Mouse (Mus musculus): Measurements from ENCODE around the gene Keap1. TPM values are rescaled to one million over a fixed set of nuclear protein-coding genes. Genes with fewer than 3 reads are reported as not detected.
A peak's percentile ranks its signal among the peaks of the same experiment; 100 is the strongest.

Gene Keap1
- polyA plus RNA-seq, 1 experiment from 2014 or later = 69.9 TPM

DNA sequence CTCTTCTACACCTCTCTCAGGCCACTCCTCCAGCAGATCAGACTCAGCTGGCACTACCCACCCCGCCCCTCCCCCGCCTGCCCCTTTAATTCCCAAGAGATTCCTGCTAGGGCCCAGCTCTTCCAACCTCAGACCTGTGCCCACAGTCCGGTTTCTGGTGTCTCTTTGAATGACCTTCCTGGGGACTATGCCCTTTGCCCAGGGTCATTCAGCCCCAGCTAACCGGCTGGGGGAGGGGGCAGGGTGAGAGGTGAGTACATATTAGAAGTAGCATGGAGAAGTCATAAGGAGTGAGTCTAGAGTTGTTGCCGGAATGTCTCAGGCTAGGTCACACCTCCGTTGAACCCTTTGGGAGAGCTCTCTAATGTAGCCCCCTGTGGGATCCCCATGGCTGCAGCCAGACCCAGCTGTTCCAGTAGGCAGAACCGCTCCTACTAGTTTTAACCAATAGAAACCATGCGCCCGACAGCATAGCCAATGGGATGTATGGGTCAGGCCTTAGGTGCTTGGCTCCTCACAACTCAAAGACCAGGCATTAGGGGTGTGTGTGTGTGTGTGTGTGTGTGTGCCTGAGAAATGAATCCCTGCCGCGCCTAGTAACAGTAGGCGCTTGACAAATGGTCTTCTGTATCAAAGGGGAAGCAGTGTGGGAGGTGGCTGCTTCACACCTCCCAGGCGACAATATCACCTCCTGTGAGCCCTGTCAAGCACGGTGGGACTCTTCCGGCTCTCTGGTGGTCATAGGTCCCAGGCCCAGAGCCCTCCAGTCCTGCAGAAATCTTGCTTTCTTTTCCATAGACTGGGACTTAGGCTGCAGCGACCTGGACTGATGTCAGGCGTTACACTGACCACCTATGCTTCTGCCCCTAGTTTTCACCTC is 10.7 kb upstream of the Keap1 start:
- WGBS = 46% methylated on average over 17 of the region's 17 CpGs
- H3K27me3 ChIP-seq (ENCODE audit: control insufficient read depth, insufficient read depth, low read depth, low read length) = peaks cover 47% of the 10 kb centered on the region
- H3K36me3 ChIP-seq (ENCODE audit: control insufficient read depth, insufficient read depth, low read length) = no peaks in the 10 kb centered on the region
- no peaks in the 10 kb centered on the region for H3K9me3 ChIP-seq (replicated peaks; ENCODE audit: control insufficient read depth, low read length, poor library complexity, severe bottlenecking)
- H3K27ac ChIP-seq (ENCODE audit: low read length) = no peak overlapping the region
- no peak overlapping the region for H3K4me2 ChIP-seq (ENCODE audit: low read length)
- peaks cover 10% of the 10 kb centered on the region; the same call in 1 of the 2 replicates for H3K4me1 ChIP-seq (ENCODE audit: control insufficient read depth, insufficient read depth, low read length)
- no peak overlapping the region for H3K4me3 ChIP-seq (ENCODE audit: low read depth, low read length)
- no peak overlapping the region for H3K9ac ChIP-seq (ENCODE audit: low read depth, low read length)
- ATAC-seq = no peak

DNA sequence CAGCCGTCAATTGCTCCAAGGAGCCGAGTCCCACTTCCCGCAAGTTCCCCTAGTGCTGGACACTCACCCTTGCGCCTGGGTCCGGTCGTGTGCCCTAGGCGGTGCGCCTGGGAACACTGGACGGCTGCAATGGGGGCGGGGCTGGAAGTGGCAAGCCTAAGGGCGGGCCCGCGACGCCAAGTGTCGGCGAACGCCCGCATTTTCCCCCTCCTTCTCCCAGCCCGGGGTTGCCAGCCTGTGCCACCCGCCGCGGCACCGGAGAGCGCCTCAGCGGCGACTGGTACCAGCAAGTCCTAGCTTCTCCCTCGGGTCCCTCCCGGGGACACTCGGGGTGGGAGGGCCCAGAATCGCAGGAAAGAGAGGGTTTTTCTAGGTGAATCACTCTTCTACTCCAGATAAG is 9.2 kb upstream of the Keap1 start, which contains the start of gene S1pr5:
Gene S1pr5 (minus strand): TSS at position 118 of the 400 bp plus-strand sequence.
- Histone ChIP-seq H3K9ac (ENCODE audit: low read depth, low read length) (0 out of 2 replicates have a peak within 1 kb of the TSS, but pooled peaks have one; percentile 20), H3K9me3 (replicated peaks; ENCODE audit: control insufficient read depth, low read length, poor library complexity, severe bottlenecking) (no peaks in the 10 kb centered on the region), H3K36me3 (ENCODE audit: control insufficient read depth, insufficient read depth, low read length) (no peaks in the 10 kb centered on the region), H3K4me2 (ENCODE audit: low read length) (peak within 1 kb of the TSS; percentile 21; the same call in 1 of the 2 replicates), H3K27me3 (ENCODE audit: control insufficient read depth, insufficient read depth, low read depth, low read length) (peaks cover 60% of the 10 kb centered on the region), H3K27ac (ENCODE audit: low read length) (no peak within 1 kb of the TSS), H3K4me3 (ENCODE audit: low read depth, low read length) (no peak within 1 kb of the TSS), H3K4me1 (ENCODE audit: control insufficient read depth, insufficient read depth, low read length) (peaks cover 18% of the 10 kb centered on the region; the same call in 1 of the 2 replicates)
- 1% methylated on average over 25 of the region's 30 CpGs for WGBS
- ATAC-seq = no peak

DNA sequence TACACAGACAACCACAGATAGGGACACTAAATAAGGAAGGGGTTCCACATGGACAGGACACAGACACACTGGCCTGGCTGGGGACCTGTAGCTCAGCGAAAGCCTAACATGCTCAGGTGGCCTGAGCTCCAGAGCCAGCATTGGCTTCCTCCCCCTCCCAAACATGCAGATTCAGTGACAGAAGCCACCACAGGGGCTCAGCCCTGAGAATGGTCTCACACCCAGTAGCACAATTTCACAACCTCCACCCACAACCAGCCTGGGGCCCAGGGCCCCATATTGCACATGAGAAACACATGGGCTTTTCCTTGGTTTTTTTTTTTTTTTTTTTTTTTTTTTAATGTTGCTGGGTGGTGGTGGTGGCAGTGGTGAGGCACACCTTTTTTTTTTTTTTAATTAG is 7.2 kb upstream of the Keap1 start:
- no peak overlapping the region for H3K4me3 ChIP-seq (ENCODE audit: low read depth, low read length)
- no peak overlapping the region for H3K27ac ChIP-seq (ENCODE audit: low read length)
- no peak overlapping the region for H3K4me2 ChIP-seq (ENCODE audit: low read length)
- peaks cover 18% of the 10 kb centered on the region; the same call in 1 of the 2 replicates for H3K4me1 ChIP-seq (ENCODE audit: control insufficient read depth, insufficient read depth, low read length)
- peaks cover 68% of the 10 kb centered on the region for H3K27me3 ChIP-seq (ENCODE audit: control insufficient read depth, insufficient read depth, low read depth, low read length)
- WGBS = 67% methylated on average over 1 of the region's 1 CpGs
- no peaks in the 10 kb centered on the region for H3K9me3 ChIP-seq (replicated peaks; ENCODE audit: control insufficient read depth, low read length, poor library complexity, severe bottlenecking)
- no peak overlapping the region for H3K9ac ChIP-seq (ENCODE audit: low read depth, low read length)
- ATAC-seq = no peak
- no peaks in the 10 kb centered on the region for H3K36me3 ChIP-seq (ENCODE audit: control insufficient read depth, insufficient read depth, low read length)

DNA sequence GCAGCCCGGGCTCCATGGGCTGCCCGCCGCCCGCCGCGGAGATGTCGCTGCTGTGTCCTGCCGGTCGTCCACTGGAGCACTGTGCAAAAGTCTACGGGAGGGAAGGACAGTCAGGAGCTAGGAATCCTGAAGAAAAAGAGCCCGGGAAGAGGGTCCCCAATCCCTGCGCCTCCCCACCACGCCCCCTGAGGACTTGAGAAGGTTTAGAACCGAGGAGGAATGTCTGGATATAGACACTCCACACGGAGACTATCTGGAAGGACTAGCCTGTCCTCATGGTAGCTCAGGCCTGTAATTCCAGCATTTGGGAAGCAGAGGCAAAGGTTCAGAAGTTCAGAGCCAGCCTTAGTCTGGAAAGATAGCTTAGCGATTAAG is 5.9 kb upstream of the Keap1 start:
- peaks cover 64% of the 10 kb centered on the region for H3K27me3 ChIP-seq (ENCODE audit: control insufficient read depth, insufficient read depth, low read depth, low read length)
- peaks cover 18% of the 10 kb centered on the region; the same call in 1 of the 2 replicates for H3K4me1 ChIP-seq (ENCODE audit: control insufficient read depth, insufficient read depth, low read length)
- no peak; the same call in 1 of the 2 replicates for ATAC-seq
- H3K36me3 ChIP-seq (ENCODE audit: control insufficient read depth, insufficient read depth, low read length) = no peaks in the 10 kb centered on the region
- H3K9me3 ChIP-seq (replicated peaks; ENCODE audit: control insufficient read depth, low read length, poor library complexity, severe bottlenecking) = no peaks in the 10 kb centered on the region
- WGBS = 2% methylated on average over 14 of the region's 16 CpGs
- H3K9ac ChIP-seq (ENCODE audit: low read depth, low read length) = peak overlapping the region; percentile 64
- H3K4me3 ChIP-seq (ENCODE audit: low read depth, low read length) = peak overlapping the region; percentile 45
- peak overlapping the region; percentile 76 for H3K4me2 ChIP-seq (ENCODE audit: low read length)
- H3K27ac ChIP-seq (ENCODE audit: low read length) = peak overlapping the region; percentile 60; the same call in 1 of the 2 replicates

DNA sequence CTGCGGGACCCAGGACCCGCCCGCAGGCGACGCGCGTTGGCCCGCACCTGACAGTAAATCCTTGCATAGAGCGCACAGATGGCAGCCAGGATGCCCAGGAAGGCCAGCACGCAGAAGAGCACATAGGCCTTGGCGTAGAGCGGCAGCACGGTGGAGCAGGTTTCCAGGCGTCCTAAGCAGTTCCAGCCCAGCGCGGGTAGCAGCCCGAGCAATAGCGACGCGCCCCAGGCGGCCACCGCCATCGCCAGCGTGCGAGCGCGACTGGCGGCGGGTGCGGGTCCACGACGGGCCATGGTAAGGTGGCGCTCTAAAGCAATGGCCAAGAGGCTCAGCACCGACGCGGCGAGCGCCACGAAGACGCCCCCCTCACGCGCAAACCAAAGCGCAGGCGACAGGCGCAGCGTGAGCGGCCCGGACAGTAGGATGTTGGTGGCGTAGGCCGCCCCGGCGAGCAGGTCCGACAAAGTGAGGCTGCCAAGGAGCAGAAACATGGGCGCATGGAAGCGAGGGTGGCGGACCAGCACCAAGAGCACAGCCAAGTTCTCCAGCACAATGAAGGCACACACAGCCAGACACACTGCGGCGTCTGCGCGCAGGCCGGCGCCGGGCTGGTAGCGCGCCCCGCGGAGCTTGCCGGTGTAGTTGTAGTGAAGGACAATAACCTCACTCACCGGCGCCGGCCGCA is 5.4 kb upstream of the Keap1 start:
- Histone ChIP-seq H3K36me3 (ENCODE audit: control insufficient read depth, insufficient read depth, low read length) (no peaks in the 10 kb centered on the region), H3K9ac (ENCODE audit: low read depth, low read length) (peak overlapping the region; percentile 64)
- under 1% methylated on average over 65 of the region's 72 CpGs for WGBS

DNA sequence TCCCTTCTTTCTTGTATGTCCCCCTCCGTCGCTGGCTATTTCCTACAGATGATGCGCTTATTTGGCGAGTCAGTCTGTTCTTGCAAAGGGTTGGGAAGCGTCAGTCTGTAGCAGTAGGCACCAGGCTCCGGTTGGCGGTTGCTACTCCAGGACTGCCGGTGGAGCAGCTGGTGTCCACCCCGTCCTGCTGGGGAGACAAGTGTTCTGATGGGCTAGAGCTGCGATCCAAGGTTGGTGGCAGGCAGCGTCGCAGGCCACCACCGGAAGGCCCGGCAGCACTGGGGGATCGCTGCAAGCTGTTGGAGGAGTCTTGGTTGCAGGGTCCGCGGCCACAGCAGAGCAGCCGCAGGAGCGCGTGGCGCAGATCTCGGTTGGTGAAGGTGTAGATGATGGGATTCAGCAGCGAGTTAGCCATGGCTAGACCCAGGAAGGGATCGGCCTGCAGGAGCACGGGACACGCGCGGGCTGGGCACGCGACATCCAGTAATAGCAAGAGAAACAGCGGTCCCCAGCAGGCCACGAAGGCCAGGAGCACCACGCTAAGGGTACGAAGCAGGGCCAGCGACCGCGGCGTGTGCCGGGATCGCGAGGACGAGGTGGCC is 4.8 kb upstream of the Keap1 start:
- 3% methylated on average over 42 of the region's 42 CpGs for WGBS
- peak overlapping the region; percentile 60; the same call in 1 of the 2 replicates for H3K27ac ChIP-seq (ENCODE audit: low read length)
- peaks cover 52% of the 10 kb centered on the region for H3K27me3 ChIP-seq (ENCODE audit: control insufficient read depth, insufficient read depth, low read depth, low read length)
- ATAC-seq = no peak
- no peaks in the 10 kb centered on the region for H3K9me3 ChIP-seq (replicated peaks; ENCODE audit: control insufficient read depth, low read length, poor library complexity, severe bottlenecking)
- peak overlapping the region; percentile 45 for H3K4me3 ChIP-seq (ENCODE audit: low read depth, low read length)
- H3K4me1 ChIP-seq (ENCODE audit: control insufficient read depth, insufficient read depth, low read length) = peaks cover 18% of the 10 kb centered on the region; the same call in 1 of the 2 replicates
- H3K9ac ChIP-seq (ENCODE audit: low read depth, low read length) = peak overlapping the region; percentile 64
- no peaks in the 10 kb centered on the region for H3K36me3 ChIP-seq (ENCODE audit: control insufficient read depth, insufficient read depth, low read length)
- H3K4me2 ChIP-seq (ENCODE audit: low read length) = peak overlapping the region; percentile 76

More for the DNA sequence above, 5.4 kb upstream of the Keap1 start:
- H3K9me3 ChIP-seq (replicated peaks; ENCODE audit: control insufficient read depth, low read length, poor library complexity, severe bottlenecking) = no peaks in the 10 kb centered on the region
- H3K27ac ChIP-seq (ENCODE audit: low read length) = peak overlapping the region; percentile 60
- ATAC-seq = peak; percentile 61
- peaks cover 18% of the 10 kb centered on the region; the same call in 1 of the 2 replicates for H3K4me1 ChIP-seq (ENCODE audit: control insufficient read depth, insufficient read depth, low read length)
- H3K4me3 ChIP-seq (ENCODE audit: low read depth, low read length) = peak overlapping the region; percentile 45
- peak overlapping the region; percentile 76 for H3K4me2 ChIP-seq (ENCODE audit: low read length)
- H3K27me3 ChIP-seq (ENCODE audit: control insufficient read depth, insufficient read depth, low read depth, low read length) = peaks cover 59% of the 10 kb centered on the region

DNA sequence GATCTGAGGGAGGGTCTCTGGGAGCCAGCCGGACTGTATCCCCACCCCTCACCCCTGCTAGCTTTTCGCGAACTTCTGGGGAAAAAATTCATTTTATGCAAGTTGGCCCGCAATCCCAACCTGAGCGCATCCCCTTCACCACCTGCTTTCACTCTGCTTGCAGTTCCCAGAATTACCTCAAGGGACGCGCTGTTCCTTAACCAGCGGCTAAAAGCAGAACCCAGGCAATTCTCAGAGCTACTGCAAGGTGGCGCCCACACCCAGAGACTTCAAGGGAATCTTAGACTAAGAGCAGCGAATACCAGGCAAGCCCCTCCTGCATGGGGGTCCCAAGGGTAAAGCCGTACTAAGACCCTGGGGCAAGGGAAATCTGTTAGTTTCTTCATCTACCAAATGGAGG is 2.2 kb upstream of the Keap1 start:
- Histone ChIP-seq H3K27ac (ENCODE audit: low read length) (no peak overlapping the region), H3K27me3 (ENCODE audit: control insufficient read depth, insufficient read depth, low read depth, low read length) (peaks cover 32% of the 10 kb centered on the region), H3K4me3 (ENCODE audit: low read depth, low read length) (no peak overlapping the region), H3K4me2 (ENCODE audit: low read length) (no peak overlapping the region), H3K9ac (ENCODE audit: low read depth, low read length) (no peak overlapping the region), H3K9me3 (replicated peaks; ENCODE audit: control insufficient read depth, low read length, poor library complexity, severe bottlenecking) (no peaks in the 10 kb centered on the region), H3K36me3 (ENCODE audit: control insufficient read depth, insufficient read depth, low read length) (no peaks in the 10 kb centered on the region), H3K4me1 (ENCODE audit: control insufficient read depth, insufficient read depth, low read length) (peaks cover 31% of the 10 kb centered on the region)
- no peak for ATAC-seq
- WGBS = 4% methylated on average over 11 of the region's 11 CpGs

DNA sequence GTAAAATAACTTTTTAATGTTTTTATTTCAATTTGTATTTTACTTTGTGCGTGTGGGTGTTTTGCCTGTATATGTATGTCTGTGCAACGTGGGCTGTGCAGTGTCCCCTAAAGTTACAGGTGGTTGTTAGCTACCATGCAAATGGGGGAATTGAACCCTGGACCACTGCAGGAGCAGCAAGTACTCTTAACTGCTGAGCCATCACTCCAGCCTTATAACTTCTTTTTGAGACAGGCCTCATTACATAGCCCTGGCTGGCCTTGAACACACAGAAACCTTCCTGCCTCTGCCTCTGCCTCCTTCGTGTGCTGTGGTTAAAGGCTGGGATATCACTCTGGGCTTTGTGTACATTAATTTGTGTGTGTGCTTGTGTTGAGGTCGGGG is 296 bp upstream of the Keap1 start:
- no peak overlapping the region for H3K9ac ChIP-seq (ENCODE audit: low read depth, low read length)
- no peaks in the 10 kb centered on the region for H3K9me3 ChIP-seq (replicated peaks; ENCODE audit: control insufficient read depth, low read length, poor library complexity, severe bottlenecking)
- 36% methylated on average over 4 of the region's 4 CpGs for WGBS
- peak overlapping the region; percentile 82 for H3K4me3 ChIP-seq (ENCODE audit: low read depth, low read length)
- peaks cover 22% of the 10 kb centered on the region for H3K4me1 ChIP-seq (ENCODE audit: control insufficient read depth, insufficient read depth, low read length)
- H3K27ac ChIP-seq (ENCODE audit: low read length) = no peak overlapping the region; the same call in 1 of the 2 replicates
- H3K36me3 ChIP-seq (ENCODE audit: control insufficient read depth, insufficient read depth, low read length) = no peaks in the 10 kb centered on the region
- H3K27me3 ChIP-seq (ENCODE audit: control insufficient read depth, insufficient read depth, low read depth, low read length) = peaks cover 18% of the 10 kb centered on the region
- no peak for ATAC-seq
- H3K4me2 ChIP-seq (ENCODE audit: low read length) = peak overlapping the region; percentile 78
